Mouse (Mus musculus) CH12.LX (cell line): ENCODE results near the gene Kcnh4. TPM values are rescaled to one million over a fixed set of nuclear protein-coding genes. Genes with fewer than 3 reads are reported as not detected.

Experiments used
- DNase-seq: peaks from one replicate; pipeline ENCODE4 v3.0.0-alpha.2; 2013; ENCODE audit errors: extremely low read depth
- H3K27ac ChIP-seq: 2 replicates; pipeline ENCODE4 v1.5.1; 2012; ENCODE audit warnings: low read depth, mild to moderate bottlenecking, control low read depth, moderate library complexity; ENCODE audit not compliant: insufficient read depth
- H3K27me3 ChIP-seq: replicated peaks from 2 replicates; pipeline ENCODE3; 2012; ENCODE audit warnings: inconsistent platforms
- H3K36me3 ChIP-seq, 2 experiments: replicated peaks in 1 of 2; 2 replicates each; pipeline versions ENCODE3 to v1.6.1; 2012; ENCODE audit warnings: inconsistent platforms in 1 of 2, low read length in 1 of 2, mild to moderate bottlenecking in 1 of 2, mixed read lengths in 1 of 2, moderate library complexity in 1 of 2; ENCODE audit not compliant: control insufficient read depth in 1 of 2, insufficient read depth in 1 of 2
- H3K4me1 ChIP-seq, 2 experiments: 2 replicates each; pipeline ENCODE4 v1.6.1; 2012; ENCODE audit warnings: inconsistent platforms in 1 of 2, moderate library complexity in 1 of 2; ENCODE audit not compliant: insufficient read depth in 2 of 2, control insufficient read depth in 1 of 2
- H3K4me2 ChIP-seq: 2 replicates; pipeline ENCODE4 v1.6.1; 2012; ENCODE audit warnings: low read depth, mild to moderate bottlenecking, control low read depth; ENCODE audit not compliant: poor library complexity, insufficient read depth, severe bottlenecking
- H3K4me3 ChIP-seq, 3 experiments: fragments of 150-350 bp in 1 of 3; sonication (generic) in 1 of 3; replicated peaks in 1 of 3; 2 replicates each; pipeline versions ENCODE3 to v1.5.1; 2011 to 2012; ENCODE audit warnings: low read depth in 2 of 3, low read length in 2 of 3, mild to moderate bottlenecking in 2 of 3, moderate library complexity in 2 of 3, control low read depth in 1 of 3, improper control_type of control experiment in 1 of 3, inconsistent platforms in 1 of 3, mixed read lengths in 1 of 3; ENCODE audit not compliant: poor library complexity in 1 of 3
- H3K79me2 ChIP-seq: replicated peaks from 2 replicates; pipeline ENCODE4 v1.6.1; 2012; ENCODE audit warnings: mild to moderate bottlenecking, moderate library complexity; ENCODE audit not compliant: control insufficient read depth, poor library complexity, insufficient read depth, severe bottlenecking; ENCODE audit errors: extremely low read depth
- H3K9ac ChIP-seq: 2 replicates; pipeline ENCODE4 v1.6.1; 2012; ENCODE audit warnings: low read depth, mild to moderate bottlenecking, control low read depth, moderate library complexity; ENCODE audit not compliant: insufficient read depth
- H3K9me3 ChIP-seq: replicated peaks from 2 replicates; pipeline ENCODE3; 2012; ENCODE audit warnings: low read length, inconsistent platforms, mixed read lengths
- CTCF ChIP-seq, 2 experiments: IDR thresholded peaks in 1 of 2; conservative IDR thresholded peaks in 1 of 2; 2 replicates each; pipeline ENCODE4 v1.5.1; 2011 to 2012; ENCODE audit warnings: low read depth in 2 of 2, low read length in 2 of 2, improper control_type of control experiment in 1 of 2, inconsistent platforms in 1 of 2, mild to moderate bottlenecking in 1 of 2, moderate library complexity in 1 of 2
- E2F4 ChIP-seq: IDR thresholded peaks from 2 replicates; pipeline ENCODE4 v1.6.1; 2011; ENCODE audit warnings: low read depth, low read length, improper control_type of control experiment; ENCODE audit not compliant: insufficient replicate concordance
- ELF1 ChIP-seq: IDR thresholded peaks from 2 replicates; pipeline ENCODE4 v1.6.1; 2014; ENCODE audit warnings: low read depth, mild to moderate bottlenecking, inconsistent platforms, low read length, improper control_type of control experiment
- EP300 ChIP-seq: IDR thresholded peaks from 2 replicates; pipeline ENCODE4 v1.6.1; 2011; ENCODE audit warnings: low read length, improper control_type of control experiment
- ETS1 ChIP-seq: conservative IDR thresholded peaks from 2 replicates; pipeline ENCODE4 v1.6.1; 2012; ENCODE audit warnings: low read depth, mild to moderate bottlenecking, inconsistent platforms, low read length, improper control_type of control experiment, moderate library complexity
- GABPA ChIP-seq: IDR thresholded peaks from 2 replicates; pipeline ENCODE4 v1.6.1; 2012; ENCODE audit warnings: low read depth, low read length, improper control_type of control experiment, inconsistent platforms; ENCODE audit not compliant: insufficient replicate concordance
- HCFC1 ChIP-seq: IDR thresholded peaks from 2 replicates; pipeline ENCODE4 v1.6.1; 2012; ENCODE audit warnings: low read depth, mild to moderate bottlenecking, inconsistent platforms, low read length, improper control_type of control experiment
- IRF4 ChIP-seq: IDR thresholded peaks from 2 replicates; pipeline ENCODE4 v1.6.1; 2014; ENCODE audit warnings: low read depth, mild to moderate bottlenecking, inconsistent platforms, low read length, improper control_type of control experiment
- JUN ChIP-seq: IDR thresholded peaks from 2 replicates; pipeline ENCODE4 v1.6.1; 2011; ENCODE audit warnings: low read depth, mild to moderate bottlenecking, low read length, improper control_type of control experiment, moderate library complexity; ENCODE audit not compliant: insufficient read depth
- KAT2A ChIP-seq: IDR thresholded peaks from 2 replicates; pipeline ENCODE4 v1.6.1; 2012; ENCODE audit warnings: low read length, improper control_type of control experiment, inconsistent platforms; ENCODE audit not compliant: insufficient replicate concordance
- MAFK ChIP-seq: IDR thresholded peaks from 2 replicates; pipeline ENCODE4 v1.6.1; 2011; ENCODE audit warnings: low read length, improper control_type of control experiment; ENCODE audit not compliant: insufficient replicate concordance
- MEF2A ChIP-seq: IDR thresholded peaks from 2 replicates; pipeline ENCODE4 v1.6.1; 2014; ENCODE audit warnings: low read depth, mild to moderate bottlenecking, inconsistent platforms, low read length, improper control_type of control experiment, borderline replicate concordance
- MXI1 ChIP-seq: IDR thresholded peaks from 2 replicates; pipeline ENCODE4 v1.6.1; 2011; ENCODE audit warnings: mild to moderate bottlenecking, low read depth, low read length, improper control_type of control experiment
- MYC ChIP-seq: IDR thresholded peaks from 2 replicates; pipeline ENCODE4 v1.6.1; 2011; ENCODE audit warnings: low read depth, mild to moderate bottlenecking, improper control_type of control experiment, low read length
- NELFE ChIP-seq: IDR thresholded peaks from 2 replicates; pipeline ENCODE4 v1.6.1; 2011; ENCODE audit warnings: low read depth, low read length, improper control_type of control experiment
- NRF1 ChIP-seq: IDR thresholded peaks from 2 replicates; pipeline ENCODE4 v1.6.1; 2014; ENCODE audit warnings: low read depth, mild to moderate bottlenecking, inconsistent platforms, low read length, improper control_type of control experiment, moderate library complexity
- PAX5 ChIP-seq: IDR thresholded peaks from 2 replicates; pipeline ENCODE4 v1.6.1; 2012; ENCODE audit warnings: low read length, inconsistent platforms, mixed read lengths
- POLR2A ChIP-seq: IDR thresholded peaks from 2 replicates; pipeline ENCODE4 v1.6.1; 2011; ENCODE audit warnings: low read depth, mild to moderate bottlenecking, improper control_type of control experiment, low read length
- RAD21 ChIP-seq: IDR thresholded peaks from 2 replicates; pipeline ENCODE4 v1.6.1; 2011; ENCODE audit warnings: low read depth, mild to moderate bottlenecking, low read length, improper control_type of control experiment, moderate library complexity
- SIN3A ChIP-seq: IDR thresholded peaks from 2 replicates; pipeline ENCODE4 v1.6.1; 2012; ENCODE audit warnings: low read length, improper control_type of control experiment, inconsistent platforms
- SMC3 ChIP-seq: IDR thresholded peaks from 2 replicates; pipeline ENCODE4 v1.6.1; 2011; ENCODE audit warnings: low read depth, low read length, improper control_type of control experiment
- TBP ChIP-seq: conservative IDR thresholded peaks from 2 replicates; pipeline ENCODE4 v1.6.1; 2011; ENCODE audit warnings: low read depth, low read length, improper control_type of control experiment
- TCF12 ChIP-seq: IDR thresholded peaks from 2 replicates; pipeline ENCODE4 v1.6.1; 2014; ENCODE audit warnings: low read depth, mild to moderate bottlenecking, inconsistent platforms, low read length, improper control_type of control experiment
- UBTF ChIP-seq: IDR thresholded peaks from 2 replicates; pipeline ENCODE4 v1.6.1; 2012; ENCODE audit warnings: low read depth, mild to moderate bottlenecking, inconsistent platforms, low read length, improper control_type of control experiment, moderate library complexity
- USF1 ChIP-seq: IDR thresholded peaks from 2 replicates; pipeline ENCODE4 v1.6.1; 2014; ENCODE audit warnings: low read depth, mild to moderate bottlenecking, inconsistent platforms, low read length, improper control_type of control experiment
- USF2 ChIP-seq: conservative IDR thresholded peaks from 2 replicates; pipeline ENCODE4 v1.6.1; 2011; ENCODE audit warnings: low read depth, low read length, improper control_type of control experiment
- ZC3H11A ChIP-seq: IDR thresholded peaks from 2 replicates; pipeline ENCODE4 v1.6.1; 2012; ENCODE audit warnings: low read depth, mild to moderate bottlenecking, inconsistent platforms, low read length, improper control_type of control experiment
- ZMIZ1 ChIP-seq: IDR thresholded peaks from 2 replicates; pipeline ENCODE4 v1.6.1; 2012; ENCODE audit warnings: low read depth, mild to moderate bottlenecking, inconsistent platforms, low read length, improper control_type of control experiment
- ZNF384 ChIP-seq: IDR thresholded peaks from 2 replicates; pipeline ENCODE4 v1.6.1; 2012; ENCODE audit warnings: low read depth, low read length, improper control_type of control experiment, inconsistent platforms
- dilution Hi-C: fragments of 300-500 bp; cut with MboI; formaldehyde crosslinking; loops from 2 replicates; pipeline ENCODE4 v1.14.3; 2020; ENCODE audit warnings: low sequenced_read_pairs; ENCODE audit not compliant: extremely low pct_unique_long_range_greater_than_20kb, extremely low pct_ligation_motif_present
- in situ Hi-C: fragments of 300-500 bp; cut with MboI; formaldehyde crosslinking; loops from 3 replicates; pipeline ENCODE4 v1.14.3; 2019; ENCODE audit warnings: low sequenced_read_pairs, low pct_ligation_motif_present, low pct_unique_long_range_greater_than_20kb, mixed read lengths
- polyA plus RNA-seq: library from polyadenylated mRNA; unstranded; fragments of >175 nt; gene quantifications from 2 replicates; pipeline ENCODE4 v1.2.1, GENCODE M21; 2012; ENCODE audit warnings: low read depth; ENCODE audit not compliant: insufficient read length
- total RNA-seq, 2 experiments: library from RNA; depleted of rRNA; stranded (reverse); fragments of 300-350 nt in 1 of 2; fragments of >200 nt in 1 of 2; gene quantifications; 2 replicates each; pipeline ENCODE4 v1.2.3; 2012 to 2014

Kcnh4 gene
- total and polyA plus RNA-seq, 3 experiments: 0.87 to 4.0 (median 2.2) TPM

GRCm38 (mm10) chr11:100758707-100759610, 783 bp downstream of the Kcnh4 start:
- TF ChIP-seq ZNF384 (no peak), NRF1 (0 out of 2 replicates have a peak, but pooled peaks have one; percentile 14)
- Histone ChIP-seq H3K27me3 (peaks cover 12% of the 10 kb centered on the region), H3K4me3 (peak overlapping the region; percentile 46 to 61 (median 53)), H3K27ac (peak overlapping the region; percentile 8; the same call in 1 of the 2 replicates), H3K79me2 (no peaks in the 10 kb centered on the region), H3K4me1 (peaks cover 26 to 57% of the 10 kb centered on the region in 2 experiments), H3K4me2 (peak overlapping the region; percentile 86), H3K36me3 (peaks cover 9 to 27% of the 10 kb centered on the region in 2 experiments), H3K9ac (peak overlapping the region; percentile 20; the same call in 1 of the 2 replicates), H3K9me3 (no peaks in the 10 kb centered on the region)
- dilution Hi-C loops: no loop called here
- in situ Hi-C loops: no loop called here
- no peak for DNase-seq

DNA sequence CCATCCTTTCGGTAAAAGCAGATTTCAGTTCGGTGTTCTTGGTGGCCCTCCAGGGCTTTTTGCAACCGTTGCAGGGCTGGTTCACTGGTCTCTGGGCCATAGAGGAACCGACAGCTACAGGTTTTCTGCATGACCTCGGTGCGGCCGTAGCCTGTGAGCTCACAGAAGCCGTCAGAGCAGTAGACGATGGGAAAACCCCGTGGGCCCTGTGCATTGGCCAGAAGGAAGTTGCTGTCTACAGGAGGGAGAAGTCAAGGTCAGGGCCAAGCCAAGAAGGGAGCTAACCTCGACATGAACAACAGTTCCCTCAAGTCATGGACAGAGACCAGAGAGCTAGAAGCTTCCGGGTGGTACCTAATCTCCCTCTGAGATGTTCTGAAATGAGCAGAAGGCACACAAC, 2.2 kb downstream of the Kcnh4 start:
- peak overlapping the region; percentile 53 for H3K4me2 ChIP-seq
- H3K36me3 ChIP-seq: peaks cover 12 to 40% of the 10 kb centered on the region in 2 experiments
- H3K9me3 ChIP-seq: no peaks in the 10 kb centered on the region
- H3K27ac ChIP-seq: peak overlapping the region; percentile 91
- H3K27me3 ChIP-seq: peaks cover 7% of the 10 kb centered on the region
- H3K4me1 ChIP-seq: peaks cover 26 to 57% of the 10 kb centered on the region in 2 experiments
- no peaks in the 10 kb centered on the region for H3K79me2 ChIP-seq
- dilution Hi-C loops: no loop called here
- in situ Hi-C loops: no loop called here
- peak overlapping the region; percentile 31; the same call in 1 of the 2 replicates for H3K9ac ChIP-seq
- DNase-seq: peak; percentile 91
- H3K4me3 ChIP-seq: no peak overlapping the region
- TF ChIP-seq NRF1: no peak
- no peak for TF ChIP-seq PAX5
- 0 out of 2 replicates have a peak, but pooled peaks have one; percentile 61 for TF ChIP-seq TBP
- TF ChIP-seq MEF2A: 0 out of 2 replicates have a peak, but pooled peaks have one; percentile 57
- peak; percentile 25; the same call in 1 of the 2 replicates for TF ChIP-seq TCF12
- no peak; the same call in 1 of the 2 replicates for TF ChIP-seq USF2
- TF ChIP-seq HCFC1: no peak
- TF ChIP-seq RAD21: no peak; the same call in 1 of the 2 replicates
- TF ChIP-seq SMC3: peak; percentile 16; the same call in 1 of the 2 replicates
- no peak for TF ChIP-seq E2F4
- TF ChIP-seq NELFE: no peak
- 0 out of 2 replicates have a peak, but pooled peaks have one; percentile 70 for TF ChIP-seq UBTF
- no peak for TF ChIP-seq ZC3H11A
- peak; percentile 44; the same call in 1 of the 2 replicates for TF ChIP-seq IRF4
- TF ChIP-seq POLR2A: peak; percentile 66
- TF ChIP-seq MYC: no peak; the same call in 1 of the 2 replicates
- TF ChIP-seq JUN: no peak
- TF ChIP-seq ETS1: no peak; the same call in 1 of the 2 replicates
- no peak for TF ChIP-seq MAFK
- TF ChIP-seq ZMIZ1: no peak
- TF ChIP-seq USF1: no peak
- no peak for TF ChIP-seq GABPA
- TF ChIP-seq KAT2A: no peak
- TF ChIP-seq SIN3A: peak; percentile 70; the same call in 1 of the 2 replicates
- TF ChIP-seq MXI1: peak; percentile 62
- TF ChIP-seq ZNF384: no peak
- TF ChIP-seq CTCF (conservative IDR thresholded peaks at IDR 0.05 in 1 of 2, IDR thresholded peaks at IDR 0.05 in 1 of 2; ENCODE audit: low read depth in 2 of 2, low read length in 2 of 2): no peak
- TF ChIP-seq EP300: no peak; the same call in 1 of the 2 replicates
- TF ChIP-seq ELF1: peak; percentile 72
